Mouse (Mus musculus) hindbrain, embryonic 15.5 days (tissue): ENCODE measurements around the gene Hoxc6. TPM values are rescaled to one million over a fixed set of nuclear protein-coding genes. Genes with fewer than 3 reads are reported as not detected.

ENCODE experiments used
- ATAC-seq: fragments of 200-750 bp; cut with Nextera tagmentation; 2 replicates; pipeline ENCODE4 v1.8.0; 2017; ENCODE audit warnings: low read depth, moderate number of reproducible peaks, moderate TSS enrichment; ENCODE audit not compliant: low FRiP score
- H3K27ac ChIP-seq: fragments of 300-500 bp; sonication (generic); replicated peaks from 2 replicates; pipeline ENCODE4 v1.5.1; 2015; ENCODE audit warnings: mild to moderate bottlenecking, inconsistent platforms
- H3K27me3 ChIP-seq: fragments of 300-500 bp; sonication (generic); 2 replicates; pipeline ENCODE4 v1.6.1; 2015; ENCODE audit warnings: control low read depth, inconsistent platforms
- H3K36me3 ChIP-seq: fragments of 300-500 bp; sonication (generic); 2 replicates; pipeline ENCODE4 v1.6.1; 2015; ENCODE audit warnings: control low read depth, inconsistent platforms
- H3K4me1 ChIP-seq: fragments of 300-500 bp; sonication (generic); replicated peaks from 2 replicates; pipeline ENCODE4 v1.6.1; 2015; ENCODE audit warnings: control low read depth, inconsistent platforms
- H3K4me2 ChIP-seq: fragments of 300-500 bp; sonication (generic); 2 replicates; pipeline ENCODE4 v1.6.1; 2015; ENCODE audit warnings: moderate library complexity, mild to moderate bottlenecking, inconsistent platforms
- H3K4me3 ChIP-seq: fragments of 300-500 bp; sonication (generic); 2 replicates; pipeline ENCODE4 v1.5.1; 2015; ENCODE audit warnings: mild to moderate bottlenecking, inconsistent platforms
- H3K9ac ChIP-seq: fragments of 300-500 bp; sonication (generic); 2 replicates; pipeline ENCODE4 v1.6.1; 2015; ENCODE audit warnings: inconsistent platforms
- H3K9me3 ChIP-seq: fragments of 300-500 bp; sonication (generic); 2 replicates; pipeline ENCODE4 v1.6.1; 2016; ENCODE audit warnings: control low read depth, inconsistent platforms
- WGBS: fragments of 180-500 bp; shearing (Covaris S2); methylation state at CpG from one replicate; pipeline ENCODE4 v1.1.7; 2015; 5-methylcytosine and 5-hydroxymethylcytosine counted together
- polyA plus RNA-seq: library from polyadenylated mRNA; unstranded; fragments of >200 nt; fragmentation: Nextera tagmentation; extraction: Ambion mirVana; gene quantifications from 2 replicates; pipeline ENCODE4 v1.2.1, GENCODE M21; 2015

Hoxc6 gene
- polyA plus RNA-seq, 1 experiment from 2014 or later = 13.1 TPM

- Histone ChIP-seq H3K9me3 (no peaks in the 10 kb centered on the region), H3K4me3 (no peak overlapping the region), H3K27ac (no peak overlapping the region), H3K9ac (no peak overlapping the region), H3K36me3 (no peaks in the 10 kb centered on the region), H3K4me1 (peaks cover 9% of the 10 kb centered on the region), H3K27me3 (peaks cover 97% of the 10 kb centered on the region), H3K4me2 (no peak overlapping the region)
- no peak for ATAC-seq
- WGBS = 2% methylated on average over 12 of the region's 12 CpGs
These were observed 14.3 kb upstream of the Hoxc6 start for GRCm38 (mm10) chr15:102983716-102984115.

- no peaks in the 10 kb centered on the region for H3K9me3 ChIP-seq
- H3K27me3 ChIP-seq = peaks cover 97% of the 10 kb centered on the region
- H3K9ac ChIP-seq = no peak overlapping the region
These were observed 13.5 kb upstream of the Hoxc6 start for GRCm38 (mm10) chr15:102984521-102984920.

GRCm38 (mm10) chr15:102984925-102985324 lies 13.1 kb upstream of the Hoxc6 start:
- no peak overlapping the region for H3K4me3 ChIP-seq
- H3K36me3 ChIP-seq = no peaks in the 10 kb centered on the region
- WGBS = 8% methylated on average over 3 of the region's 3 CpGs
- H3K4me1 ChIP-seq = peaks cover 9% of the 10 kb centered on the region
- no peak overlapping the region for H3K4me2 ChIP-seq
- H3K9me3 ChIP-seq = no peaks in the 10 kb centered on the region
- H3K27me3 ChIP-seq = peaks cover 97% of the 10 kb centered on the region
- H3K27ac ChIP-seq = no peak overlapping the region
- no peak for ATAC-seq
- no peak overlapping the region for H3K9ac ChIP-seq

More at GRCm38 (mm10) chr15:102984521-102984920, 13.5 kb upstream of the Hoxc6 start:
- H3K4me1 ChIP-seq = peaks cover 9% of the 10 kb centered on the region
- under 1% methylated on average over 10 of the region's 10 CpGs for WGBS
- H3K4me2 ChIP-seq = no peak overlapping the region
- no peak for ATAC-seq
- H3K36me3 ChIP-seq = no peaks in the 10 kb centered on the region
- no peak overlapping the region for H3K27ac ChIP-seq
- no peak overlapping the region for H3K4me3 ChIP-seq

- Histone ChIP-seq H3K9me3 (no peaks in the 10 kb centered on the region), H3K4me2 (no peak overlapping the region), H3K4me3 (no peak overlapping the region), H3K27ac (no peak overlapping the region), H3K4me1 (peaks cover 5% of the 10 kb centered on the region), H3K27me3 (peaks cover 96% of the 10 kb centered on the region), H3K9ac (no peak overlapping the region), H3K36me3 (no peaks in the 10 kb centered on the region)
- no peak for ATAC-seq
- 3% methylated on average over 21 of the region's 21 CpGs for WGBS
These were observed 10.8 kb upstream of the Hoxc6 start for GRCm38 (mm10) chr15:102987124-102987833.

- H3K4me2 ChIP-seq = no peak overlapping the region
- ATAC-seq = no peak
- no peak overlapping the region for H3K4me3 ChIP-seq
- WGBS = 24% methylated on average over 5 of the region's 5 CpGs
- H3K9ac ChIP-seq = no peak overlapping the region
- no peaks in the 10 kb centered on the region for H3K9me3 ChIP-seq
- H3K4me1 ChIP-seq = peaks cover 5% of the 10 kb centered on the region
- no peak overlapping the region for H3K27ac ChIP-seq
- H3K36me3 ChIP-seq = no peaks in the 10 kb centered on the region
- H3K27me3 ChIP-seq = peaks cover 96% of the 10 kb centered on the region
These were observed 10.0 kb upstream of the Hoxc6 start for GRCm38 (mm10) chr15:102988078-102988477.

- Histone ChIP-seq H3K4me3 (no peak within 1 kb of the TSS), H3K9ac (no peak within 1 kb of the TSS), H3K4me2 (no peak within 1 kb of the TSS; the same call in 1 of the 2 replicates), H3K36me3 (no peaks in the 10 kb centered on the region), H3K9me3 (no peaks in the 10 kb centered on the region), H3K4me1 (peaks cover 5% of the 10 kb centered on the region), H3K27ac (no peak within 1 kb of the TSS), H3K27me3 (peaks cover 95% of the 10 kb centered on the region)
- under 1% methylated on average over 65 of the region's 69 CpGs for WGBS
- ATAC-seq = no peak
These were observed 7.3 kb upstream of the Hoxc6 start, which contains the start of gene Hoxc8 for GRCm38 (mm10) chr15:102990461-102991397. Gene Hoxc8 (plus strand): TSS chr15:102990607.

- H3K4me2 ChIP-seq = no peak overlapping the region
- 2% methylated on average over 7 of the region's 7 CpGs for WGBS
- no peaks in the 10 kb centered on the region for H3K9me3 ChIP-seq
- H3K36me3 ChIP-seq = no peaks in the 10 kb centered on the region
- peaks cover 94% of the 10 kb centered on the region for H3K27me3 ChIP-seq
- no peak overlapping the region for H3K27ac ChIP-seq
- no peak for ATAC-seq
- H3K9ac ChIP-seq = no peak overlapping the region
- H3K4me3 ChIP-seq = no peak overlapping the region
- peaks cover 5% of the 10 kb centered on the region for H3K4me1 ChIP-seq
These were observed 6.3 kb upstream of the Hoxc6 start for GRCm38 (mm10) chr15:102991782-102992181.

- no peak overlapping the region for H3K9ac ChIP-seq
- no peak for ATAC-seq
- no peak overlapping the region for H3K4me2 ChIP-seq
- no peaks in the 10 kb centered on the region for H3K36me3 ChIP-seq
- H3K27me3 ChIP-seq = peaks cover 94% of the 10 kb centered on the region
- H3K4me1 ChIP-seq = peaks cover 5% of the 10 kb centered on the region
- 1% methylated on average over 11 of the region's 11 CpGs for WGBS
- no peaks in the 10 kb centered on the region for H3K9me3 ChIP-seq
- no peak overlapping the region for H3K4me3 ChIP-seq
- H3K27ac ChIP-seq = no peak overlapping the region
These were observed 5.9 kb upstream of the Hoxc6 start for GRCm38 (mm10) chr15:102992206-102992605.

GRCm38 (mm10) chr15:102992863-102993262 lies 5.2 kb upstream of the Hoxc6 start:
- no peak overlapping the region for H3K27ac ChIP-seq

GRCm38 (mm10) chr15:102996548-102996947 lies 1.5 kb upstream of the Hoxc6 start:
- Histone ChIP-seq H3K4me2 (no peak overlapping the region), H3K4me1 (peaks cover 9% of the 10 kb centered on the region), H3K27me3 (peaks cover 95% of the 10 kb centered on the region), H3K9me3 (no peaks in the 10 kb centered on the region), H3K27ac (no peak overlapping the region), H3K4me3 (no peak overlapping the region), H3K9ac (no peak overlapping the region), H3K36me3 (no peaks in the 10 kb centered on the region)
- 3% methylated on average over 9 of the region's 9 CpGs for WGBS
- ATAC-seq = no peak

More at GRCm38 (mm10) chr15:102992863-102993262, 5.2 kb upstream of the Hoxc6 start:
- no peak for ATAC-seq
- no peaks in the 10 kb centered on the region for H3K9me3 ChIP-seq
- peaks cover 5% of the 10 kb centered on the region for H3K4me1 ChIP-seq
- no peaks in the 10 kb centered on the region for H3K36me3 ChIP-seq
- no peak overlapping the region for H3K4me2 ChIP-seq
- WGBS = 1% methylated on average over 3 of the region's 3 CpGs
- H3K4me3 ChIP-seq = no peak overlapping the region
- peaks cover 94% of the 10 kb centered on the region for H3K27me3 ChIP-seq
- H3K9ac ChIP-seq = no peak overlapping the region

- Histone ChIP-seq H3K4me2 (no peak overlapping the region), H3K4me3 (no peak overlapping the region), H3K4me1 (peaks cover 9% of the 10 kb centered on the region), H3K27me3 (peaks cover 95% of the 10 kb centered on the region), H3K27ac (no peak overlapping the region), H3K9me3 (no peaks in the 10 kb centered on the region), H3K9ac (no peak overlapping the region), H3K36me3 (no peaks in the 10 kb centered on the region)
- ATAC-seq = no peak
- WGBS = 1% methylated on average over 3 of the region's 3 CpGs
These were observed 626 bp upstream of the Hoxc6 start for GRCm38 (mm10) chr15:102997431-102997830.

GRCm38 (mm10) chr15:102998608-102999182 lies 638 bp downstream of the Hoxc6 start:
- 0 out of 2 replicates have a peak, but pooled peaks have one; percentile 11 for ATAC-seq
- Histone ChIP-seq H3K4me2 (peak overlapping the region; percentile 59), H3K36me3 (no peaks in the 10 kb centered on the region), H3K27me3 (peaks cover 96% of the 10 kb centered on the region), H3K9ac (no peak overlapping the region), H3K4me1 (peaks cover 9% of the 10 kb centered on the region), H3K4me3 (peak overlapping the region; percentile 35), H3K27ac (no peak overlapping the region), H3K9me3 (no peaks in the 10 kb centered on the region)
- WGBS = 1% methylated on average over 19 of the region's 19 CpGs
